Mouse (Mus musculus): ENCODE results near the gene Sst. TPM values are rescaled to one million over a fixed set of nuclear protein-coding genes. Genes with fewer than 3 reads are reported as not detected.
"Not testable (repeated sequence)": the region's sequence is repeated elsewhere in the genome, so short reads cannot be mapped to it uniquely, and the experiment has no call there.

Sst gene
- polyA plus RNA-seq, 1 experiment from 2014 or later, result 0.42 TPM

DNA sequence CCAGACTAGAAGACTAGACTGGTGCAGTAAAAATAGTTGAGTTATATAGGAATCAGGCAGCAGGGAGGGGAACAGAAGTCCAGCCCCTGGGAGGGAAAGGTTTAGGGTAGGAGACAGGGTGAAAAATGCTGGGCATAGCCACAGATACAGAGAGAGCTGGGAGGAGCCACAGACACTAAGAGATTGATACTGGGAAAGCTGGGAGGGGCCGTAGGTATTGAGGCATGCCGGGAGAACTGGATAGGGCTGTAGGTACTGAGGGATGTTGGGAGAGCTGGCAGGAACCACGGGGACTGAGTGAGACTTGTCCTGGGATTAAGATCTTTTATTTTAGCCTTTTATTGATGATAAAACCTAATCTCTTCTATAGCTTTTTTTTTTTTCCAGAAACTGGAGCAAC, 22.6 kb upstream of the Sst start:
- ATAC-seq (ENCODE audit: low FRiP score, low TSS enrichment), result no peak
- Histone ChIP-seq H3K27ac (ENCODE audit: low read depth, low read length) (no peak overlapping the region), H3K4me1 (ENCODE audit: control insufficient read depth, insufficient read depth, low read length) (no peaks in the 10 kb centered on the region), H3K36me3 (ENCODE audit: control insufficient read depth, insufficient read depth, low read length) (no peaks in the 10 kb centered on the region), H3K4me2 (replicated peaks; ENCODE audit: low read depth, low read length) (no peak overlapping the region), H3K9me3 (ENCODE audit: control insufficient read depth, low read length) (no peaks in the 10 kb centered on the region; the same call in 1 of the 2 replicates), H3K4me3 (ENCODE audit: low read length) (no peak overlapping the region), H3K9ac (ENCODE audit: low read depth, low read length) (no peak overlapping the region), H3K27me3 (ENCODE audit: control insufficient read depth, insufficient read depth, low read length) (no peaks in the 10 kb centered on the region)
- WGBS, result 37% methylated on average over 3 of the region's 3 CpGs

DNA sequence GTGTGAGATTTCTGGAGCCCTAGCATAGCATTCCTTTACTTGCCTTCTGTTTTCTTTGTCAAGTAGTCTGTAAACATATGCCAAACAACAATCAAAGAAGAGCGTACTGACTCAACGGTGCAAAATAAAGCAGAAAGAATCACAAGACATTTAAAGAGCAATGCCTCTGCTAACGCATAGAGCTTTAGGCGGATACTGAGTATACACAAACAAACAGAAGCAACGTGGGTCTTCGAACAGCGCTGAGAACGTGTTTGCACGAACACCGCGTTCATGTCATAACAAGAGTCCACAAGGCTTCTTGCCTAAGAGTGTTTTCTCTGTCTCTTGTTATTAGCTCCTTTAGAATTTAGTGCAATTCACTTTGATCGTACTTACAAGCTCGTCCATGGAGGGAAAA, 22.0 kb upstream of the Sst start:
- Histone ChIP-seq H3K9me3 (ENCODE audit: control insufficient read depth, low read length) (no peaks in the 10 kb centered on the region; the same call in 1 of the 2 replicates), H3K27me3 (ENCODE audit: control insufficient read depth, insufficient read depth, low read length) (no peaks in the 10 kb centered on the region), H3K4me1 (ENCODE audit: control insufficient read depth, insufficient read depth, low read length) (no peaks in the 10 kb centered on the region), H3K4me2 (replicated peaks; ENCODE audit: low read depth, low read length) (no peak overlapping the region), H3K27ac (ENCODE audit: low read depth, low read length) (no peak overlapping the region), H3K4me3 (ENCODE audit: low read length) (no peak overlapping the region), H3K36me3 (ENCODE audit: control insufficient read depth, insufficient read depth, low read length) (no peaks in the 10 kb centered on the region), H3K9ac (ENCODE audit: low read depth, low read length) (no peak overlapping the region)
- no peak for ATAC-seq (ENCODE audit: low FRiP score, low TSS enrichment)
- 79% methylated on average over 13 of the region's 13 CpGs for WGBS

DNA sequence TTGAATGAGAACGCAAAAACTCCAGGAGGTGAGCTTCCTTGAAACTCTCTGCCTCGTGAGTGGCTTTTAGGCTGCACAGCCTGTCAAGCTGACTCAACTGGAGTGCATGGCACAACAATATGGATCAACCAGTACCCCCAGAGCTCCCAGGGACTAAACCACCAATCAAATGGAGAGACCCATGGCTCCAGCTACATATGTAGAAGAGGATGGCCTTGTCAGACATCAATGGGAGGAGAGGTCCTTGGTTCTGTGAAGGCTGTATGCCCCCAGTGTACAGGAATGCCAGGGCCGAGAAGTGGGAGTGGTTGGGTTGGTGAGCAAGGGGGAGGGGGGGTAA, 18.2 kb upstream of the Sst start:
- H3K36me3 ChIP-seq (ENCODE audit: control insufficient read depth, insufficient read depth, low read length); H3K4me1 ChIP-seq (ENCODE audit: control insufficient read depth, insufficient read depth, low read length); H3K4me2 ChIP-seq (replicated peaks; ENCODE audit: low read depth, low read length); H3K9ac ChIP-seq (ENCODE audit: low read depth, low read length); ATAC-seq (ENCODE audit: low FRiP score, low TSS enrichment); H3K27me3 ChIP-seq (ENCODE audit: control insufficient read depth, insufficient read depth, low read length); H3K4me3 ChIP-seq (ENCODE audit: low read length); H3K27ac ChIP-seq (ENCODE audit: low read depth, low read length); H3K9me3 ChIP-seq (ENCODE audit: control insufficient read depth, low read length): not testable (repeated sequence)
- WGBS, result 82% methylated on average over 3 of the region's 3 CpGs

DNA sequence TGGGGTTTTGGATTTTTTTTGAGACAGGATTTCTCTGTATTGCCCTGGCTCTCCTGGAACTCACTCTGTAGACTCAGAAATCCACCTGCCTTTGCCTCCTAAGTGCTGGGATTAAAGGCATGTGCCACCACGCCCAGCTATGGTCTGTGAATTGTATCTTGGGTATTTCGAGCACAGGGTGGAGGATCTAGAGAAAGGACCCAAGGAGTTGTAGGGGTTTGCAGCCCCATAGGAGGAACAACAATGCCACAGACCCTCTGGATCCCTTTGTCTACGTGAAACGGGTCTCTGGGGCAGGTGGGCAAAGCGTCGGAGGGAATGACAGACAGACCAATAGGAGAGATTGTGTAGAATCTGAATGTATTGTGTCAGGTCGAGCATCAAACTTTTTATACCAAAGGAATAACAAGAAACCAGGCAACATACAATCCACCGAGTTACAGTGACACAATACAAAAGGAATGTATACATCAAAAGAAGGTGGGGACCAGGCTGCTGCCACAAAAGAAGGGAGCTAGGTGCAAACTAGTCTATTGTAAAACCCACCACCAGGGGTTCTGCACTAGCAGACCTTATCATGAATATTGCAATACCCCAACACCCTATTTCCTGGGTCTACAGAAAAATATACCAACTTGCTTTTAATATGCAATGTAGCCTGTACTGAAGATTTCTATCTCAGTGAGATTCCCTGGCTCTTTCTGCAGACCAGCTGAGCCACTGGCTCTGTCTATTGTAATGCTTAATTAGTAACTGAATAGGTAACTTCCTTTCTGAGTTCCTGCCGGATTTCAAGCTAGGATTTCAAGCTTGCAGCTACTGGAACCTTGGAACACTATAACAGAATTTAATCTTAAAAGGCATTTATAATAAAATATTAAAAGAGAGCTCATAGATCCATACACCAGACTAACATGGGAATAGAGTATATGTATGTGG, 17.6 kb upstream of the Sst start:
- not testable (repeated sequence) for H3K9me3 ChIP-seq (ENCODE audit: control insufficient read depth, low read length); H3K27me3 ChIP-seq (ENCODE audit: control insufficient read depth, insufficient read depth, low read length)
- WGBS, result 88% methylated on average over 9 of the region's 9 CpGs

DNA sequence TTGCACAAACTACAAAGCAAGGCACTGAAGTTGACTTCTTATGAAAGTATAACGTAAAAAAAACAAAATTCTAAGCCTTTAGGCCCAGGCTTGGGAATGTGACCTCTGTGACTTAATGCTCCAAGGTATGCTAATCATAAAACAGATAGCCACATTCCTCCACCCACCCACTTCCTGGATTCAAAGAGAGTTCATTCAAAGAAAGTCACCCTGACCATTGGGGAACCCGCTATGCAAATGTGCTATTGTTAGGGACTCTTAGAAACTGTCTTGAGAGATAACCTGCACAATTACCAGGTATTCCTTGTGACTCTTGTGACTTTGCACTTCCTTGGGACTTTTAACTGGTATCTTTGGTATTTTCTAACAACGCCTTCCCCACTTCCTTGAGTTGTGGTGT, 15.8 kb upstream of the Sst start:
- H3K4me2 ChIP-seq (replicated peaks; ENCODE audit: low read depth, low read length); ATAC-seq (ENCODE audit: low FRiP score, low TSS enrichment); H3K27me3 ChIP-seq (ENCODE audit: control insufficient read depth, insufficient read depth, low read length); H3K27ac ChIP-seq (ENCODE audit: low read depth, low read length); H3K4me1 ChIP-seq (ENCODE audit: control insufficient read depth, insufficient read depth, low read length); H3K9ac ChIP-seq (ENCODE audit: low read depth, low read length); H3K36me3 ChIP-seq (ENCODE audit: control insufficient read depth, insufficient read depth, low read length); H3K4me3 ChIP-seq (ENCODE audit: low read length); H3K9me3 ChIP-seq (ENCODE audit: control insufficient read depth, low read length): not testable (repeated sequence)
- WGBS, result 89% methylated on average over 3 of the region's 3 CpGs

More for the DNA sequence above, 17.6 kb upstream of the Sst start:
- H3K27ac ChIP-seq (ENCODE audit: low read depth, low read length); ATAC-seq (ENCODE audit: low FRiP score, low TSS enrichment); H3K4me1 ChIP-seq (ENCODE audit: control insufficient read depth, insufficient read depth, low read length); H3K4me2 ChIP-seq (replicated peaks; ENCODE audit: low read depth, low read length); H3K4me3 ChIP-seq (ENCODE audit: low read length); H3K9ac ChIP-seq (ENCODE audit: low read depth, low read length); H3K36me3 ChIP-seq (ENCODE audit: control insufficient read depth, insufficient read depth, low read length): not testable (repeated sequence)

DNA sequence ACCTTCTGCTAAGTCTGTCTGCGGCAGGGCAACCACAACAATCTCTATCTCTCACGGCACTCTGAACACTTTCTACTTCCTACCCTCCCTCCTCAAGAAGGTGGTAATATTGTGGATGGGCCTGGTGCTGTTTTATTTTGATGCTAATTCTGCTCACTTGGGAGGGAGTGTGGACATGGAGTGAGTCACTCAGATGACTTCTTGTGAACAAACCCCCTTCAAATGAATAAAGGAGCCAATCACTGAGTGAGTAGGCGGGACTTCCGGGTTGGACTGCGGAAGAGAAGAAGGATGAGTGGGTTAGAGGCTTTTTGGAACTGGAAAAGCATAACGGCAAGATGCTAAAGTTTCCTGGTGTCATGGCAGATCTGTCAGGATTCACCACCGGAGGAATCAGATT, 10.7 kb upstream of the Sst start:
- ATAC-seq (ENCODE audit: low FRiP score, low TSS enrichment), result no peak
- 85% methylated on average over 7 of the region's 7 CpGs for WGBS

DNA sequence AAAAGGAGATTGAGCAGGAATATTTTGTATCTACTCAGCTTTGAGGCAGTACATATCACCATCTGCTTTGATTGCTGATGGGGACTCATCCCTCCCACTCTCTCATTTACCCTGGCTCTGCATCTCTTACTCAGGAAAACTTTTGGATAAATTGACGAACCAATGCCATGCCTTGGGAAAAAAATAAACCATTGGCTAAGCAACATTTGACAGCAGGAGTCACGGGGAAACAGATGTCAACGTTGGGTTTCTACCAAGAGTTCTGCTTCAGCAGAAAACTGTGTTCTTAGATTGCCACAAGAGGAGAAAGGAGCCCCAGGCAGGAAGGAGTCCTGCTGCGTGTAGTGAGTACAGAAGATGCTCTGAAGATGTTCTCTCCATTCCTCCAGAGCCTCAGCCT, 9.3 kb upstream of the Sst start:
- H3K9me3 ChIP-seq (ENCODE audit: control insufficient read depth, low read length), result no peaks in the 10 kb centered on the region
- 77% methylated on average over 4 of the region's 4 CpGs for WGBS
- H3K4me1 ChIP-seq (ENCODE audit: control insufficient read depth, insufficient read depth, low read length), result peaks cover 12% of the 10 kb centered on the region; the same call in 1 of the 2 replicates
- no peaks in the 10 kb centered on the region for H3K27me3 ChIP-seq (ENCODE audit: control insufficient read depth, insufficient read depth, low read length)
- no peaks in the 10 kb centered on the region for H3K36me3 ChIP-seq (ENCODE audit: control insufficient read depth, insufficient read depth, low read length)
- ATAC-seq (ENCODE audit: low FRiP score, low TSS enrichment), result no peak
- H3K9ac ChIP-seq (ENCODE audit: low read depth, low read length), result no peak overlapping the region
- H3K27ac ChIP-seq (ENCODE audit: low read depth, low read length), result no peak overlapping the region
- no peak overlapping the region for H3K4me2 ChIP-seq (replicated peaks; ENCODE audit: low read depth, low read length)
- H3K4me3 ChIP-seq (ENCODE audit: low read length), result no peak overlapping the region

More for the DNA sequence above, 10.7 kb upstream of the Sst start:
- Histone ChIP-seq H3K27me3 (ENCODE audit: control insufficient read depth, insufficient read depth, low read length) (no peaks in the 10 kb centered on the region), H3K4me2 (replicated peaks; ENCODE audit: low read depth, low read length) (no peak overlapping the region), H3K36me3 (ENCODE audit: control insufficient read depth, insufficient read depth, low read length) (no peaks in the 10 kb centered on the region), H3K27ac (ENCODE audit: low read depth, low read length) (no peak overlapping the region), H3K4me3 (ENCODE audit: low read length) (no peak overlapping the region), H3K9ac (ENCODE audit: low read depth, low read length) (no peak overlapping the region), H3K9me3 (ENCODE audit: control insufficient read depth, low read length) (no peaks in the 10 kb centered on the region), H3K4me1 (ENCODE audit: control insufficient read depth, insufficient read depth, low read length) (peaks cover 12% of the 10 kb centered on the region; the same call in 1 of the 2 replicates)

DNA sequence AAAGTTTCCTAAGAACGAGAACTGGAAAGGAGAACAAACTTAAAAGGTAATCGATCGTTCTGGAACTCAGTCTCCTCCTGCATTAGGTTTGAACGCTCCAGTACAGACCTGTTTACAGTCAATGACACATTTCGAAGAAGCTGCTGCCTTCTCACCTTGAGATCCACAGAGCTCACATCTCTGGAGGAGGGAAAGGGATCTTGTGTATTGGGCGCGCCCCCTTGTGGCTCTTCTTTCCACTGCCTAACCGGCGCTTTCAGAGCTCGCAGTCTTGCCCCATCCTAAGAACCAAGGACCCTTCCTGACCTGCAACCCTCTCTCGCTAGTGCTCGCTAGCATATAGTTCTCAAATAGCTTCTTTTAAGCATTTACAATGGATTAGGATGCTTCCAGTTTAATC, 8.1 kb upstream of the Sst start:
- Histone ChIP-seq H3K4me1 (ENCODE audit: control insufficient read depth, insufficient read depth, low read length) (peaks cover 12% of the 10 kb centered on the region; the same call in 1 of the 2 replicates), H3K27me3 (ENCODE audit: control insufficient read depth, insufficient read depth, low read length) (no peaks in the 10 kb centered on the region), H3K36me3 (ENCODE audit: control insufficient read depth, insufficient read depth, low read length) (no peaks in the 10 kb centered on the region), H3K4me2 (replicated peaks; ENCODE audit: low read depth, low read length) (peak overlapping the region; percentile 37; the same call in 1 of the 2 replicates), H3K9ac (ENCODE audit: low read depth, low read length) (no peak overlapping the region), H3K4me3 (ENCODE audit: low read length) (no peak overlapping the region), H3K27ac (ENCODE audit: low read depth, low read length) (no peak overlapping the region), H3K9me3 (ENCODE audit: control insufficient read depth, low read length) (no peaks in the 10 kb centered on the region)
- ATAC-seq (ENCODE audit: low FRiP score, low TSS enrichment), result peak; percentile 85
- WGBS, result 13% methylated on average over 12 of the region's 12 CpGs

DNA sequence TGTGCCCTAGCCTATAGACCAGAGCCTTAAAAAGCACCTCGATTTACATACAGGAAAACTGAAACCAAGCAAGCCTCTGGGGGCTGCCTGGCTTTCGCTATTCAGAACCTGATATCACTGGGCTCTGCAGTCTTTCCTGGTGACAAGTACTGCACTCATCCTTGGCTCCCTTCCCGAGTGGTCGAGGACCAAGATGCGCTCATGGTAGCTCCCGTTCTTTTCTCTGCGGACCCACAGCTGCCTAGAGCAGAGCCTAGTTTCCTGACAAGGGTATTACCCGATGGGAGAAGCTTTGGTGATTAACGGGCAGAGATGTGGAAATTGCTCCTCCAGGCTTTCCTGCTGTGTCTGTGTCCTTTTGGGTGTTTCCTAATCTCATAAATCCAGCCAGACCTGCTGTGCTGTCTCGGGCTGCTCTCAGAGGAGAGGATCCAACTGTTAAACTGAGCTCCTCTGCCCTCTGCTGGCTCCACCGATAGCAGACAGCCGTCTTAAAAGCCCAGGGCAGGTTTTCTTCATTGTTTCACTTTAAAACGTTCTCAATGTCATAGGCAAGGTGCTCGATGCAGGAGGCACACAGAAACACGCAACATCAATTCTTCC, 7.3 kb upstream of the Sst start:
- Histone ChIP-seq H3K27me3 (ENCODE audit: control insufficient read depth, insufficient read depth, low read length) (no peaks in the 10 kb centered on the region), H3K9me3 (ENCODE audit: control insufficient read depth, low read length) (no peaks in the 10 kb centered on the region), H3K4me1 (ENCODE audit: control insufficient read depth, insufficient read depth, low read length) (peaks cover 12% of the 10 kb centered on the region; the same call in 1 of the 2 replicates), H3K4me2 (replicated peaks; ENCODE audit: low read depth, low read length) (peak overlapping the region; percentile 37), H3K9ac (ENCODE audit: low read depth, low read length) (no peak overlapping the region), H3K36me3 (ENCODE audit: control insufficient read depth, insufficient read depth, low read length) (no peaks in the 10 kb centered on the region), H3K27ac (ENCODE audit: low read depth, low read length) (no peak overlapping the region), H3K4me3 (ENCODE audit: low read length) (0 out of 2 replicates have a peak overlapping the region, but pooled peaks have one; percentile 0)
- peak; percentile 86; the same call in 1 of the 2 replicates for ATAC-seq (ENCODE audit: low FRiP score, low TSS enrichment)
- 6% methylated on average over 15 of the region's 15 CpGs for WGBS

Data from kidney, embryonic 14.5 days (tissue).